Mouse (Mus musculus) liver, embryonic 14.5 days (tissue): ENCODE results near the gene St6galnac3.

Source experiments
- CTCF ChIP-seq: IDR thresholded peaks from 2 replicates; pipeline ENCODE4 v1.5.1; 2016; ENCODE audit warnings: antibody characterized with exemption, low read depth, control low read depth
- EP300 ChIP-seq: IDR thresholded peaks from 2 replicates; pipeline ENCODE4 v1.6.1; 2016; ENCODE audit warnings: antibody characterized with exemption, low read depth

DNA sequence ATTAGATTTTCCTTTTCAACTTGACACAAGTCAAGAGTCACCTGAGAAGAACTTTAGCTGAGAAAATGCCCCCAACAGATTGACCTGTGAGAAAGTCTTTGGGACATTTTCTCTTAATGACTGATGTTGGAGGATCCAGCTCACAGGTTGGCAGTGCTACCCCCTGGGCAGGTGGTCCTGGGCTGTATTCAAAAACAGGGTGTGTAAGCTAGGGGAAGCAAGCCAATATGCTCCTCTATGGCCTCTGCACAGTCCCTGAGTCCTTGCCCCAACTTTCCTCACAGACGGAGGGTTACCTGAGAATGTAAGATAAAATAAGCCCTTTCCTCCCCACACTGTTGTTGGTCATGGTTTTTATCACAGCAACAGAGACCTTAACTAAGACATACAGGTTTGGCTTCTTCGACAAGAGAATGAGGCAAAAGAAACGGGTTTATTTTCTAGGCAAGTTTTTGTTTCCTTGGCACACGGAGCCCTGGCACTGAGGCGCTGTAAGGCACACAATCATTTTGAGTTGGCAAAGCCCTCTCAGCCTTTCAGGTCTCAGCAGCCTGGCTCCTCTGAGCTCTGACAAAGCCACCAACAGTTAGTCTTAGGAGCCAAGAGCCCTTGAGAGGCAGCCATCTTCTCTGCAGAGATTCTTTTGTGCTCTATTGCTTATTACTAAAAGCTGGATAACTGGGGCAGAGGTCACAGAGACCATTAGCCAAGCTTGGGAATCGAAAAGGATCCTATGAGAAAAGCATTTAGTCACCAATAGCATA lies 292.7 kb downstream of the St6galnac3 start:
- TF ChIP-seq CTCF (no peak), EP300 (no peak)
